Mouse (Mus musculus): Measurements from ENCODE around the gene Nhsl1. TPM values are rescaled to one million over a fixed set of nuclear protein-coding genes. Genes with fewer than 3 reads are reported as not detected.
A peak's percentile ranks its signal among the peaks of the same experiment; 100 is the strongest.
"Not testable (repeated sequence)": the region's sequence is repeated elsewhere in the genome, so short reads cannot be mapped to it uniquely, and the experiment has no call there.

Gene Nhsl1
- polyA plus RNA-seq, 1 experiment = 3.0 TPM

DNA sequence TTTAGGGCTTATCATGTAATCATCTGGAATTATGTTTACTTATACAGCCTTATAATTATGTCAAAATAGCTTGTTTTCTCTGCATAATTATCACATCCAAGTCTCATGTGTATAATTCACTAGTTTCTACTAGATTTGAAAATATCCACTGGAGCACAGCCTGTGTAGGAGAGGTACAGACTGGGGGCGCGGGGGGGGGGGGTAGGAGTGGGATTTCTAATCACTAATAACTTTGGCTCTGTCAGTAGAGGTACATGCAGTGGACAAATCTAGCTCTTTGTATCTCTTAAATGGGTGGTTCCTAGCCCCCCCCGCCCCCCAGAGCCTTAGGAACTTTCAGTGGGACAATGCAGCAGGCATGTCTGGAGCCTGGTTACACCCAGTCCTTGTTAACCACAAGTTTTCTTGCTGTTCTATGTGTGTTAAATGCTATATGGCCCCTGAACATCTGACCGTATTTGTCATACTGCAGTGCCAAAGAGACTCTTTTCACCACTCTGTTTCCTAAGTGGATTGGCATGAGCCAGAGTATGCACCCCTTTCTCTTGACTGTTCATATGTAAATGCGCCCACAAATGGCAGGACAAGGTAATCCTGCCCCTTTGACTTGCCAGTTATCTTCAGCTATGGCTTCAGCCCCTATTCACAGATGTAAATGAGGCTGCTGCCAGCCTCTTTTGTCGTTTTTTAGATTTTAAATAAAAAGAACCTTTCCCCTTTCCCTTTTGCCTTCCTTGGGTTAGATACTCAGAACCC is 127.0 kb downstream of the Nhsl1 start:
- H3K36me3 ChIP-seq (ENCODE audit: control insufficient read depth, insufficient read depth) = no peaks in the 10 kb centered on the region
- H3K27me3 ChIP-seq (ENCODE audit: control insufficient read depth, insufficient read depth, insufficient read length) = no peaks in the 10 kb centered on the region
- H3ac ChIP-seq (ENCODE audit: control insufficient read depth, insufficient read length, low read depth) = no peak overlapping the region
- TF ChIP-seq FOSL1 (IDR thresholded peaks at IDR 0.05; ENCODE audit: insufficient read depth, low read length, poor library complexity, severe bottlenecking) = no peak
- TF ChIP-seq MYOD1 (IDR thresholded peaks at IDR 0.05; ENCODE audit: control insufficient read depth, insufficient read length, low read depth) = no peak
- no peak for TF ChIP-seq MYOG (IDR thresholded peaks at IDR 0.05; ENCODE audit: control insufficient read depth, extremely low read depth, insufficient read length)
- TF ChIP-seq MAX (IDR thresholded peaks at IDR 0.05) = no peak
- no peak for TF ChIP-seq CTCF (IDR thresholded peaks at IDR 0.05; ENCODE audit: control insufficient read depth, insufficient read depth, insufficient read length)
- TF ChIP-seq USF1 (IDR thresholded peaks at IDR 0.05; ENCODE audit: low read depth) = no peak
- TF ChIP-seq CEBPB (IDR thresholded peaks at IDR 0.05; ENCODE audit: low read depth) = no peak
- H3K4me3 ChIP-seq (ENCODE audit: insufficient read depth, poor library complexity, severe bottlenecking) = no peak overlapping the region
- peaks cover 40% of the 10 kb centered on the region for H3K79me2 ChIP-seq (ENCODE audit: control insufficient read depth, insufficient read depth)
- peaks cover 10% of the 10 kb centered on the region for H3K79me3 ChIP-seq (ENCODE audit: low read depth)

DNA sequence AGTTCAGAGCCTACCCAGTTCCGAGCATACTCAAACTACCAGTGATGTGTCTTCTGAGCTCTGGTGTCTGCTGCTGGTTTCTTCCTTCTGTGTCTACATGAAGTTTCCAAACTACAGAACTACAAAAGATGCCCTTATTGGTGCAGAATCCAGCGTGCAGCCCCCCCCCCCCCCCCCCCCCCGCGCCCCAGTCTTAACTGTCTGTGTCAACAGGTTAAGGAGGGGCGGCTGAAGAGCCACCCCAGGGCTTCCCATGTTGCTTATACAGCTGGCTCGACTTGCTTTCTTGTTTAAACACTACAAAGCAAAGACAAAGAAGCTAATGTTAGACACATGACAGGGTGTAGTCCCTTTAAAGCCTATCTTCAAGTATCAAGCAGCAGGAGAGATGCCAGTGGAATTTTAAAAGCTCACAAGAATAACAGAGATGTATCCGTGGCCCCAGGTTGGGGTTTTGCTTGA is 127.6 kb downstream of the Nhsl1 start:
- peaks cover 40% of the 10 kb centered on the region for H3K79me2 ChIP-seq (ENCODE audit: control insufficient read depth, insufficient read depth)
- no peaks in the 10 kb centered on the region for H3K36me3 ChIP-seq (ENCODE audit: control insufficient read depth, insufficient read depth)
- no peak overlapping the region for H3K4me3 ChIP-seq (ENCODE audit: insufficient read depth, poor library complexity, severe bottlenecking)
- no peak overlapping the region for H3ac ChIP-seq (ENCODE audit: control insufficient read depth, insufficient read length, low read depth)
- TF ChIP-seq MYOD1 (IDR thresholded peaks at IDR 0.05; ENCODE audit: control insufficient read depth, insufficient read length, low read depth) = no peak
- TF ChIP-seq CTCF (IDR thresholded peaks at IDR 0.05; ENCODE audit: control insufficient read depth, insufficient read depth, insufficient read length) = no peak
- no peak for TF ChIP-seq USF1 (IDR thresholded peaks at IDR 0.05; ENCODE audit: low read depth)
- no peak for TF ChIP-seq FOSL1 (IDR thresholded peaks at IDR 0.05; ENCODE audit: insufficient read depth, low read length, poor library complexity, severe bottlenecking)
- no peak for TF ChIP-seq MYOG (IDR thresholded peaks at IDR 0.05; ENCODE audit: control insufficient read depth, extremely low read depth, insufficient read length)
- no peak for TF ChIP-seq MAX (IDR thresholded peaks at IDR 0.05)
- no peak for TF ChIP-seq CEBPB (IDR thresholded peaks at IDR 0.05; ENCODE audit: low read depth)
- H3K79me3 ChIP-seq (ENCODE audit: low read depth) = peaks cover 12% of the 10 kb centered on the region
- no peaks in the 10 kb centered on the region for H3K27me3 ChIP-seq (ENCODE audit: control insufficient read depth, insufficient read depth, insufficient read length)

DNA sequence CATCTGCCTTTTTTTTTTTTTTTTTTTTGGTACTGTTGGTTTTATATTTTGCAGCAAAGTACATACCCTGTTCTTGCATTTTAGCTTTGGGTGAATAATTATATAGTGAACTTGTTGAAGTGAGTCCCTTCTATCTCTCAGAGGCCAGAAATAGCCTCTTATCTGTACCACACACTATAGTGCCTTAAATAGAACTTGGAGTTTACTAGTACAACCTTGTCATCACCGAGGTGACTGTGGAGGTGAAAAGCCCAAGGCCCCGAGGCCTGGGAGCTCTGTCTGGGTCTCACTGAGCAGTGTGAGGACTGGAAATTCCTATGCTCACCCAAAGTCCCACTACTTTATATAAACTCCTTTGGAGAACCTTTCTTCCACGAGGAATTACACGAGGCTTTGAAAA is 128.5 kb downstream of the Nhsl1 start:
- Histone ChIP-seq H3K79me3 (ENCODE audit: low read depth) (peaks cover 12% of the 10 kb centered on the region), H3K36me3 (ENCODE audit: control insufficient read depth, insufficient read depth) (no peaks in the 10 kb centered on the region), H3ac (ENCODE audit: control insufficient read depth, insufficient read length, low read depth) (no peak overlapping the region), H3K27me3 (ENCODE audit: control insufficient read depth, insufficient read depth, insufficient read length) (no peaks in the 10 kb centered on the region), H3K79me2 (ENCODE audit: control insufficient read depth, insufficient read depth) (peaks cover 40% of the 10 kb centered on the region), H3K4me3 (ENCODE audit: insufficient read depth, poor library complexity, severe bottlenecking) (no peak overlapping the region)
- TF ChIP-seq CTCF (IDR thresholded peaks at IDR 0.05; ENCODE audit: control insufficient read depth, insufficient read depth, insufficient read length) (no peak), CEBPB (IDR thresholded peaks at IDR 0.05; ENCODE audit: low read depth) (no peak), MYOD1 (IDR thresholded peaks at IDR 0.05; ENCODE audit: control insufficient read depth, insufficient read length, low read depth) (no peak), USF1 (IDR thresholded peaks at IDR 0.05; ENCODE audit: low read depth) (no peak), MYOG (IDR thresholded peaks at IDR 0.05; ENCODE audit: control insufficient read depth, extremely low read depth, insufficient read length) (no peak), FOSL1 (IDR thresholded peaks at IDR 0.05; ENCODE audit: insufficient read depth, low read length, poor library complexity, severe bottlenecking) (no peak), MAX (IDR thresholded peaks at IDR 0.05) (no peak)

DNA sequence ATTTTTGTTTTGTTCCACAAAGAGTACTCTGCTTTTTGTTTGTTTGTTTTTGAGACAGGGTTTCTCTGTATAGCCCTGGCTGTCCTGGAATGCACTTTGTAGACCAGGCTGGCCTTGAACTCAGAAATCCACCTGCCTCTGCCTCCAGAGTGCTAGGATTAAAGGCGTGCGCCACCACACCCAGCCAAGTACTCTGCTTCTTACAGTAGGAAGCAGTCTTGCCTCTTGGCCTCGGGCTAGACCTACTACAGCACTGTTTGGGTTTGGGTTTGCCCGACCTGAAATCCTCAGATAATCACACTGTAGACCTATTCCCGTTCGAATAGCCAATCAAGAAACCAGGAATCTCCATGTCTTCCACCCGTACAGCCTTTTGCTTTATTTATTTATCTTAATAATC is 130.1 kb downstream of the Nhsl1 start:
- H3K79me2 ChIP-seq (ENCODE audit: control insufficient read depth, insufficient read depth) = peaks cover 38% of the 10 kb centered on the region
- H3K27me3 ChIP-seq (ENCODE audit: control insufficient read depth, insufficient read depth, insufficient read length); H3ac ChIP-seq (ENCODE audit: control insufficient read depth, insufficient read length, low read depth); H3K4me3 ChIP-seq (ENCODE audit: insufficient read depth, poor library complexity, severe bottlenecking); H3K36me3 ChIP-seq (ENCODE audit: control insufficient read depth, insufficient read depth): not testable (repeated sequence)
- H3K79me3 ChIP-seq (ENCODE audit: low read depth) = peaks cover 13% of the 10 kb centered on the region

DNA sequence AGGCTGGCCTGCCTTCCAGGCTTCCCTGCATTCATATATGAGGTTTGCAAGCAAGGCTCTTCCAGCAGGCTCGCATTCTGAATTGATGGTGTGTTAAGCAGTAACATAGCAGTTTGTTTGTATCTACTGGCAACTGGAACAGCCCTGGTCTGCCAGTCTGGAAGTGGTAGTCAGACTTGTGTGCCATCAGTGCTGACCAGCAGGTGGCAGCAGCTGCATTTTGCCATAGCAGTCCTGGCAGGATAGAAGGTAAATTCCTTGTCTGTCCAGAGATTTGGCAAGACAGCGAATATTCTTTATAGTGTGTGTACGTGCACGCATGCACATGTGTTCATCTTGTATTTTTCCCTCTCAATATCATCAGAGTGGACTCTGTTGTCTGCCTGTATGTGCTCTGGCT is 134.6 kb downstream of the Nhsl1 start:
- Histone ChIP-seq H3K79me3 (ENCODE audit: low read depth) (peaks cover 14% of the 10 kb centered on the region), H3K27me3 (ENCODE audit: control insufficient read depth, insufficient read depth, insufficient read length) (no peaks in the 10 kb centered on the region), H3K4me3 (ENCODE audit: insufficient read depth, poor library complexity, severe bottlenecking) (no peak overlapping the region), H3K79me2 (ENCODE audit: control insufficient read depth, insufficient read depth) (peaks cover 27% of the 10 kb centered on the region), H3K36me3 (ENCODE audit: control insufficient read depth, insufficient read depth) (no peaks in the 10 kb centered on the region), H3ac (ENCODE audit: control insufficient read depth, insufficient read length, low read depth) (no peak overlapping the region)
- peak; percentile 85 for TF ChIP-seq CTCF (IDR thresholded peaks at IDR 0.05; ENCODE audit: control insufficient read depth, insufficient read depth, insufficient read length)
- TF ChIP-seq MYOG (IDR thresholded peaks at IDR 0.05; ENCODE audit: control insufficient read depth, extremely low read depth, insufficient read length) = no peak

DNA sequence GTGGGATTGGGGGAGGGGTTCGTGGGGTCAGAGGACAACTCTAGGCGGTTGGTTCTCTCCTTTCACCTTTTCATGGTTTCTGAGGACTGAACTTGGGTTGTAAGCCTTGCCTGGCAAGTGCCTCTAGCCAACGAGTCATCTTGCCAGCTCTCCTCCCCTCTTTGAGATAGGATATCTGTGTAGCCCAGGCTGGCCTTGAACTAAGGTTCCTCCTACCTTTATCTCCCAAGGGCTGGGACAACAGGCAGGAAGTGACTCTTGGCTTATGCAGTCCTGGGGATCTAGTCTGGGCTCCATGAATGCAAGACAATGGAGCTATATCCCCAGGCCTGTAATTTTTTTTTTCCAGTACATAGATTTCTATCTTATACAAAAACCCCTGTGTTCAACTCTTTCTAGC is 135.4 kb downstream of the Nhsl1 start:
- H3K36me3 ChIP-seq (ENCODE audit: control insufficient read depth, insufficient read depth) = no peaks in the 10 kb centered on the region
- TF ChIP-seq MYOG (IDR thresholded peaks at IDR 0.05; ENCODE audit: control insufficient read depth, extremely low read depth, insufficient read length) (no peak), FOSL1 (IDR thresholded peaks at IDR 0.05; ENCODE audit: insufficient read depth, low read length, poor library complexity, severe bottlenecking) (no peak), USF1 (IDR thresholded peaks at IDR 0.05; ENCODE audit: low read depth) (no peak), CTCF (IDR thresholded peaks at IDR 0.05; ENCODE audit: control insufficient read depth, insufficient read depth, insufficient read length) (no peak), MYOD1 (IDR thresholded peaks at IDR 0.05; ENCODE audit: control insufficient read depth, insufficient read length, low read depth) (no peak), MAX (IDR thresholded peaks at IDR 0.05) (no peak), CEBPB (IDR thresholded peaks at IDR 0.05; ENCODE audit: low read depth) (no peak)
- H3K79me3 ChIP-seq (ENCODE audit: low read depth) = peaks cover 14% of the 10 kb centered on the region
- H3K79me2 ChIP-seq (ENCODE audit: control insufficient read depth, insufficient read depth) = peaks cover 21% of the 10 kb centered on the region
- H3K4me3 ChIP-seq (ENCODE audit: insufficient read depth, poor library complexity, severe bottlenecking) = no peak overlapping the region
- no peaks in the 10 kb centered on the region for H3K27me3 ChIP-seq (ENCODE audit: control insufficient read depth, insufficient read depth, insufficient read length)
- H3ac ChIP-seq (ENCODE audit: control insufficient read depth, insufficient read length, low read depth) = no peak overlapping the region

Measured in C2C12 (cell line).